Mouse (Mus musculus): ENCODE results near the gene Hdac6. TPM values are rescaled to one million over a fixed set of nuclear protein-coding genes. Genes with fewer than 3 reads are reported as not detected.

The Hdac6 gene
- polyA plus RNA-seq, 1 experiment from 2014 or later: 26.2 TPM

Other genes starting within 250 kb of the Hdac6 start
- 26.7 and 28.8 TPM in 2 replicates for gene Wdr45, start 233.6 kb downstream of the Hdac6 start, polyA plus RNA-seq (2014; fragmentation: Nextera tagmentation; extraction: Ambion mirVana)
- gene Gm45208, start 225.6 kb downstream of the Hdac6 start, polyA plus RNA-seq (2014; fragmentation: Nextera tagmentation; extraction: Ambion mirVana): 0.54 TPM in 1 of 2 replicates, not detected in the other
- gene Praf2, start 219.4 kb downstream of the Hdac6 start, polyA plus RNA-seq (2014; fragmentation: Nextera tagmentation; extraction: Ambion mirVana): 91.5 and 95.7 TPM in 2 replicates
- 18.5 and 24.6 TPM in 2 replicates for gene Ccdc120, start 197.0 kb downstream of the Hdac6 start, polyA plus RNA-seq (2014; fragmentation: Nextera tagmentation; extraction: Ambion mirVana)
- 20.9 and 22.3 TPM in 2 replicates for gene Tfe3, start 185.3 kb downstream of the Hdac6 start, polyA plus RNA-seq (2014; fragmentation: Nextera tagmentation; extraction: Ambion mirVana)
- 35.7 and 41.8 TPM in 2 replicates for gene Gripap1, start 158.1 kb downstream of the Hdac6 start, polyA plus RNA-seq (2014; fragmentation: Nextera tagmentation; extraction: Ambion mirVana)
- 2.8 and 2.9 TPM in 2 replicates for gene Kcnd1, start 125.6 kb downstream of the Hdac6 start, polyA plus RNA-seq (2014; fragmentation: Nextera tagmentation; extraction: Ambion mirVana)
- 28.5 and 33.6 TPM in 2 replicates for gene Otud5, start 106.5 kb downstream of the Hdac6 start, polyA plus RNA-seq (2014; fragmentation: Nextera tagmentation; extraction: Ambion mirVana)
- 8.0 and 10.8 TPM in 2 replicates for gene Pim2, start 69.6 kb downstream of the Hdac6 start, polyA plus RNA-seq (2014; fragmentation: Nextera tagmentation; extraction: Ambion mirVana)
- gene Slc35a2, start 63.9 kb downstream of the Hdac6 start, polyA plus RNA-seq (2014; fragmentation: Nextera tagmentation; extraction: Ambion mirVana): 16.8 and 17.4 TPM in 2 replicates
- 102 and 104 TPM in 2 replicates for gene Pqbp1, start 48.6 kb downstream of the Hdac6 start, polyA plus RNA-seq (2014; fragmentation: Nextera tagmentation; extraction: Ambion mirVana)
- gene Timm17b, start 48.5 kb downstream of the Hdac6 start, polyA plus RNA-seq (2014; fragmentation: Nextera tagmentation; extraction: Ambion mirVana): 159 and 172 TPM in 2 replicates
- gene Gm10491, start 40.1 kb downstream of the Hdac6 start, polyA plus RNA-seq (2014; fragmentation: Nextera tagmentation; extraction: Ambion mirVana): not detected in 2 replicates
- gene Gm10490, start 38.3 kb downstream of the Hdac6 start, polyA plus RNA-seq (2014; fragmentation: Nextera tagmentation; extraction: Ambion mirVana): not detected in 2 replicates
- 9.0 and 9.5 TPM in 2 replicates for gene Pcsk1n, start 28.1 kb downstream of the Hdac6 start, polyA plus RNA-seq (2014; fragmentation: Nextera tagmentation; extraction: Ambion mirVana)
- gene Eras, start 19.3 kb downstream of the Hdac6 start, polyA plus RNA-seq (2014; fragmentation: Nextera tagmentation; extraction: Ambion mirVana): not detected in 2 replicates
- 0.73 and 0.90 TPM in 2 replicates for gene Gata1, start 30.2 kb upstream of the Hdac6 start, polyA plus RNA-seq (2014; fragmentation: Nextera tagmentation; extraction: Ambion mirVana)
- not detected in 2 replicates for gene Glod5, start 70.6 kb upstream of the Hdac6 start, polyA plus RNA-seq (2014; fragmentation: Nextera tagmentation; extraction: Ambion mirVana)
- 55.8 and 57.5 TPM in 2 replicates for gene Suv39h1, start 126.9 kb upstream of the Hdac6 start, polyA plus RNA-seq (2014; fragmentation: Nextera tagmentation; extraction: Ambion mirVana)
- gene Was, start 142.6 kb upstream of the Hdac6 start, polyA plus RNA-seq (2014; fragmentation: Nextera tagmentation; extraction: Ambion mirVana): 0.30 and 0.62 TPM in 2 replicates
- 27.9 and 28.0 TPM in 2 replicates for gene Wdr13, start 185.0 kb upstream of the Hdac6 start, polyA plus RNA-seq (2014; fragmentation: Nextera tagmentation; extraction: Ambion mirVana)
- 494 and 570 TPM in 2 replicates for gene Rbm3, start 198.0 kb upstream of the Hdac6 start, polyA plus RNA-seq (2014; fragmentation: Nextera tagmentation; extraction: Ambion mirVana)
- 12.6 and 14.6 TPM in 2 replicates for gene Tbc1d25, start 228.3 kb upstream of the Hdac6 start, polyA plus RNA-seq (2014; fragmentation: Nextera tagmentation; extraction: Ambion mirVana)
- 38.5 and 41.1 TPM in 2 replicates for gene Ebp, start 245.6 kb upstream of the Hdac6 start, polyA plus RNA-seq (2014; fragmentation: Nextera tagmentation; extraction: Ambion mirVana)

All from stomach, embryonic 14.5 days (tissue).